Mouse (Mus musculus): ENCODE data around the gene Slc25a17. TPM values are rescaled to one million over a fixed set of nuclear protein-coding genes. Genes with fewer than 3 reads are reported as not detected.

Slc25a17 gene
- total and polyA plus RNA-seq, 2 experiments from 2014 or later: 35.7 to 39.8 TPM

DNA sequence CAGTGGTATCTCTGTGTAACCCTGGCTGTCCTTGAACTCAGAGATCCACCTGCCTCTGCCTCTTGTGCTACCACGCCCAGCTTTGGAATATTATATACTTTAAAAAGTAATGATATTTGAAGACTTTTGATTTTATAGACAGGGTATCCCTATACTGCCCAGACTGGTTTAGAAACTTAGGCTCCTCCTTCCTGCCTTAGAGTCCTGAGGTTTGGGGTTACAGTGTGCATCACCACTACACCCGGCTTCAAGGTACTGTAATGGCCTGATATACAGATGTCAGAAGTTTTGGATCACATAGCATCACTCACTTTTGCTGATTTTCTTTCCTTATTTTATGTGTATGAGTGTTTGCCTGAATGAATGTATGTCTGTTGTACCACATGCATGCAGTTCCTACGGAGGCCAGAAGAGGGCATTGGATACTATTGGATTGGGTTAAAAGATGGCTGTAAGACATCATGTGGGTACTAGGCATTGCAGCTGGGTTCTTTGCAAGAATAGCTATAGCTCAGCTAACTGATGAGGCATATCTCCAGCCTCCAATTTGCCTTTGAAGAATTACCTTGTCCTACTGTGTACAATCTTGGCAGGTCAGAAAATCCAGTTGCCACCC lies 5.4 kb downstream of the Slc25a17 start:
- Histone ChIP-seq H3K4me1 (ENCODE audit: control insufficient read depth, insufficient read depth) (peaks cover 14% of the 10 kb centered on the region), H3K36me3 (replicated peaks; ENCODE audit: control insufficient read depth, insufficient read depth, low read length) (no peaks in the 10 kb centered on the region), H3K9me3 (replicated peaks; ENCODE audit: control insufficient read depth, low read length) (no peaks in the 10 kb centered on the region), H3K4me2 (ENCODE audit: low read depth, low read length) (no peak overlapping the region), H3K27me3 (ENCODE audit: control insufficient read depth, insufficient read depth, low read length) (no peaks in the 10 kb centered on the region), H3K9ac (replicated peaks; ENCODE audit: low read depth, low read length) (no peak overlapping the region), H3K4me3 (ENCODE audit: low read depth, low read length) (no peak overlapping the region), H3K27ac (ENCODE audit: low read depth) (no peak overlapping the region)
- TF ChIP-seq EP300 (IDR thresholded peaks at IDR 0.05; ENCODE audit: low read depth): no peak
- TF ChIP-seq CTCF (IDR thresholded peaks at IDR 0.05; ENCODE audit: low read depth): peak; percentile 60
- ATAC-seq (ENCODE audit: insufficient read depth, low read depth): no peak
- no peak for DNase-seq (ENCODE audit: low spot score)
- 63% methylated on average over 3 of the region's 3 CpGs for WGBS

DNA sequence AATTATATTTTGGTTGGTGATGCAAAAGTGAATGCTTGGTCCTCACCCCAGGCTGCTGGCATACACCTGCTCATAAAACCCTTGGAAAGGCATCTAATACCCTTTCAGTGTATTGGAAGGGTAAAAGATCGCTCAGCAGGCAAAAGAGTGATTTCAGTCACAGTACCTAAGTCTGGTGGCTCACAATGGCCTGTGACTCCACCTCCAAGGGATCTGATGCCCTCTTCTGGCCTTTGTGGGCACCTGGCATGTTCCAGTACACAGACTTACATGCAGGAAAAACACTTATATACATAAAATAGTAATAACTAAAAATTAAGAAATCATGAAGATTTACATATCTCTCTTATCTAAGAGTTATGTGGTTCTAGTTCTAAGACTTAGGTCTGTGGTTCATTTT lies 8.0 kb downstream of the Slc25a17 start:
- H3K9me3 ChIP-seq (replicated peaks; ENCODE audit: control insufficient read depth, low read length): no peaks in the 10 kb centered on the region
- H3K27ac ChIP-seq (ENCODE audit: low read depth): no peak overlapping the region
- H3K36me3 ChIP-seq (replicated peaks; ENCODE audit: control insufficient read depth, insufficient read depth, low read length): no peaks in the 10 kb centered on the region
- H3K27me3 ChIP-seq (ENCODE audit: control insufficient read depth, insufficient read depth, low read length): no peaks in the 10 kb centered on the region
- WGBS: 67% methylated on average over 1 of the region's 1 CpGs
- peaks cover 4% of the 10 kb centered on the region; the same call in 1 of the 2 replicates for H3K4me1 ChIP-seq (ENCODE audit: control insufficient read depth, insufficient read depth)
- no peak overlapping the region for H3K4me3 ChIP-seq (ENCODE audit: low read depth, low read length)
- peak; percentile 28 for TF ChIP-seq CTCF (IDR thresholded peaks at IDR 0.05; ENCODE audit: low read depth)
- no peak for TF ChIP-seq EP300 (IDR thresholded peaks at IDR 0.05; ENCODE audit: low read depth)
- no peak overlapping the region for H3K4me2 ChIP-seq (ENCODE audit: low read depth, low read length)
- H3K9ac ChIP-seq (replicated peaks; ENCODE audit: low read depth, low read length): no peak overlapping the region
- ATAC-seq (ENCODE audit: insufficient read depth, low read depth) (no peak), DNase-seq (ENCODE audit: low spot score) (no peak)

- no peaks in the 10 kb centered on the region for H3K36me3 ChIP-seq (replicated peaks; ENCODE audit: control insufficient read depth, insufficient read depth, low read length)
- no peak for ATAC-seq (ENCODE audit: insufficient read depth, low read depth)
- H3K27me3 ChIP-seq (ENCODE audit: control insufficient read depth, insufficient read depth, low read length): no peaks in the 10 kb centered on the region
- WGBS: 30% methylated on average over 1 of the region's 1 CpGs
- H3K9me3 ChIP-seq (replicated peaks; ENCODE audit: control insufficient read depth, low read length): no peaks in the 10 kb centered on the region
- H3K9ac ChIP-seq (replicated peaks; ENCODE audit: low read depth, low read length): no peak overlapping the region
- no peak overlapping the region for H3K27ac ChIP-seq (ENCODE audit: low read depth)
- TF ChIP-seq EP300 (IDR thresholded peaks at IDR 0.05; ENCODE audit: low read depth) (no peak), CTCF (IDR thresholded peaks at IDR 0.05; ENCODE audit: low read depth) (no peak)
- H3K4me2 ChIP-seq (ENCODE audit: low read depth, low read length): no peak overlapping the region
- H3K4me3 ChIP-seq (ENCODE audit: low read depth, low read length): no peak overlapping the region
- peaks cover 4% of the 10 kb centered on the region; the same call in 1 of the 2 replicates for H3K4me1 ChIP-seq (ENCODE audit: control insufficient read depth, insufficient read depth)
- DNase-seq (ENCODE audit: low spot score): no peak
Measured at GRCm38 (mm10) chr15:81350401-81350800, 10.2 kb downstream of the Slc25a17 start.

- H3K9ac ChIP-seq (replicated peaks; ENCODE audit: low read depth, low read length): no peak overlapping the region
- H3K9me3 ChIP-seq (replicated peaks; ENCODE audit: control insufficient read depth, low read length): no peaks in the 10 kb centered on the region
- no peaks in the 10 kb centered on the region for H3K27me3 ChIP-seq (ENCODE audit: control insufficient read depth, insufficient read depth, low read length)
- H3K4me2 ChIP-seq (ENCODE audit: low read depth, low read length): no peak overlapping the region
- H3K36me3 ChIP-seq (replicated peaks; ENCODE audit: control insufficient read depth, insufficient read depth, low read length): peaks cover 7% of the 10 kb centered on the region; the same call in 1 of the 2 replicates
- DNase-seq (ENCODE audit: low spot score) (no peak), ATAC-seq (ENCODE audit: insufficient read depth, low read depth) (no peak)
- TF ChIP-seq EP300 (IDR thresholded peaks at IDR 0.05; ENCODE audit: low read depth) (no peak), CTCF (IDR thresholded peaks at IDR 0.05; ENCODE audit: low read depth) (no peak)
- H3K4me1 ChIP-seq (ENCODE audit: control insufficient read depth, insufficient read depth): peaks cover 4% of the 10 kb centered on the region; the same call in 1 of the 2 replicates
- no peak overlapping the region for H3K4me3 ChIP-seq (ENCODE audit: low read depth, low read length)
- 65% methylated on average over 2 of the region's 2 CpGs for WGBS
- H3K27ac ChIP-seq (ENCODE audit: low read depth): no peak overlapping the region
Measured at GRCm38 (mm10) chr15:81348366-81348765, 12.2 kb downstream of the Slc25a17 start.

DNA sequence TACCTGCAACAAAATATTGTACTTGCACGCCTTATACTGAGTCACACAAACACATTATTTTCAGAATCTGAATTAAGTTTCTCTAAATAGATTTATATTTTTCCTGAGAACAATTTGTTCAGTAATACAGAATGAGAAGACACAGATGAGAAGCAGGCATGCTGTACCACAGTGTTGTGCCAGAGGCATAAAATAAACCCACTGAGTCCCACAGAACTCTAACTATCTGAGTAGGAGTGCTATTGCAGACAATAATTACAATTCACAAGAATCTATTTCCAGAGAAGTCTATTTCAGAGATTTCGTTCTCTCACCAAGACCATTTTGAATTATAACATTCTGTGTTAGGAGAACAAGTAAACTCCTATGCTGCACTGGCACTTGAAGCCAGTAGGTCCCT lies 13.1 kb downstream of the Slc25a17 start:
- TF ChIP-seq EP300 (IDR thresholded peaks at IDR 0.05; ENCODE audit: low read depth) (no peak), CTCF (IDR thresholded peaks at IDR 0.05; ENCODE audit: low read depth) (no peak)
- WGBS: 90% methylated on average over 2 of the region's 2 CpGs

GRCm38 (mm10) chr15:81341426-81341825 lies 19.2 kb downstream of the Slc25a17 start:
- no peak for DNase-seq (ENCODE audit: low spot score)

More for the DNA sequence above, 13.1 kb downstream of the Slc25a17 start:
- ATAC-seq (ENCODE audit: insufficient read depth, low read depth) (no peak), DNase-seq (ENCODE audit: low spot score) (no peak)
- Histone ChIP-seq H3K9ac (replicated peaks; ENCODE audit: low read depth, low read length) (no peak overlapping the region), H3K27ac (ENCODE audit: low read depth) (no peak overlapping the region), H3K4me3 (ENCODE audit: low read depth, low read length) (no peak overlapping the region), H3K4me2 (ENCODE audit: low read depth, low read length) (no peak overlapping the region), H3K9me3 (replicated peaks; ENCODE audit: control insufficient read depth, low read length) (no peaks in the 10 kb centered on the region), H3K4me1 (ENCODE audit: control insufficient read depth, insufficient read depth) (peaks cover 4% of the 10 kb centered on the region; the same call in 1 of the 2 replicates), H3K27me3 (ENCODE audit: control insufficient read depth, insufficient read depth, low read length) (no peaks in the 10 kb centered on the region), H3K36me3 (replicated peaks; ENCODE audit: control insufficient read depth, insufficient read depth, low read length) (peaks cover 16% of the 10 kb centered on the region; the same call in 1 of the 2 replicates)

More at GRCm38 (mm10) chr15:81341426-81341825, 19.2 kb downstream of the Slc25a17 start:
- Histone ChIP-seq H3K9me3 (replicated peaks; ENCODE audit: control insufficient read depth, low read length) (no peaks in the 10 kb centered on the region), H3K4me2 (ENCODE audit: low read depth, low read length) (no peak overlapping the region), H3K27ac (ENCODE audit: low read depth) (no peak overlapping the region), H3K4me1 (ENCODE audit: control insufficient read depth, insufficient read depth) (no peaks in the 10 kb centered on the region), H3K27me3 (ENCODE audit: control insufficient read depth, insufficient read depth, low read length) (no peaks in the 10 kb centered on the region), H3K9ac (replicated peaks; ENCODE audit: low read depth, low read length) (no peak overlapping the region), H3K4me3 (ENCODE audit: low read depth, low read length) (no peak overlapping the region), H3K36me3 (replicated peaks; ENCODE audit: control insufficient read depth, insufficient read depth, low read length) (peaks cover 46% of the 10 kb centered on the region)
- 84% methylated on average over 2 of the region's 2 CpGs for WGBS
- no peak for ATAC-seq (ENCODE audit: insufficient read depth, low read depth)
- no peak for TF ChIP-seq EP300 (IDR thresholded peaks at IDR 0.05; ENCODE audit: low read depth)
- TF ChIP-seq CTCF (IDR thresholded peaks at IDR 0.05; ENCODE audit: low read depth): no peak

Measured in heart, postnatal 0 days (tissue).